Mouse (Mus musculus) liver, adult 2 months (tissue): ENCODE measurements around the gene Sv2a.

Source experiments
- CTCF ChIP-seq: fragments of 200-500 bp; IDR thresholded peaks from 2 replicates; pipeline ENCODE4 v1.5.1; 2011; ENCODE audit warnings: low read depth, low read length, control low read depth
- POLR2A ChIP-seq: fragments of 200-500 bp; IDR thresholded peaks from 2 replicates; pipeline ENCODE4 v1.6.1; 2011; ENCODE audit warnings: low read length, control low read depth; ENCODE audit not compliant: insufficient read depth; ENCODE audit errors: extremely low read depth

GRCm38 (mm10) chr3:96135011-96135410, 45.9 kb upstream of the Sv2a start:
- no peak for TF ChIP-seq CTCF
- TF ChIP-seq POLR2A, result no peak
